Mouse (Mus musculus) CH12.LX (cell line): Measurements from ENCODE around the gene Gm20388. TPM values are rescaled to one million over a fixed set of nuclear protein-coding genes. Genes with fewer than 3 reads are reported as not detected.
"Not testable (repeated sequence)": the region's sequence is repeated elsewhere in the genome, so short reads cannot be mapped to it uniquely, and the experiment has no call there.

Experiments
- DNase-seq: peaks from one replicate; pipeline ENCODE4 v3.0.0-alpha.2; 2013; ENCODE audit errors: extremely low read depth
- H3K27ac ChIP-seq: 2 replicates; pipeline ENCODE4 v1.5.1; 2012; ENCODE audit warnings: low read depth, mild to moderate bottlenecking, control low read depth, moderate library complexity; ENCODE audit not compliant: insufficient read depth
- H3K27me3 ChIP-seq: replicated peaks from 2 replicates; pipeline ENCODE3; 2012; ENCODE audit warnings: inconsistent platforms
- H3K36me3 ChIP-seq, 2 experiments: replicated peaks in 1 of 2; 2 replicates each; pipeline versions ENCODE3 to v1.6.1; 2012; ENCODE audit warnings: inconsistent platforms in 1 of 2, low read length in 1 of 2, mild to moderate bottlenecking in 1 of 2, mixed read lengths in 1 of 2, moderate library complexity in 1 of 2; ENCODE audit not compliant: control insufficient read depth in 1 of 2, insufficient read depth in 1 of 2
- H3K4me1 ChIP-seq, 2 experiments: 2 replicates each; pipeline ENCODE4 v1.6.1; 2012; ENCODE audit warnings: inconsistent platforms in 1 of 2, moderate library complexity in 1 of 2; ENCODE audit not compliant: insufficient read depth in 2 of 2, control insufficient read depth in 1 of 2
- H3K4me2 ChIP-seq: 2 replicates; pipeline ENCODE4 v1.6.1; 2012; ENCODE audit warnings: low read depth, mild to moderate bottlenecking, control low read depth; ENCODE audit not compliant: poor library complexity, insufficient read depth, severe bottlenecking
- H3K4me3 ChIP-seq, 3 experiments: fragments of 150-350 bp in 1 of 3; sonication (generic) in 1 of 3; replicated peaks in 1 of 3; 2 replicates each; pipeline versions ENCODE3 to v1.5.1; 2011 to 2012; ENCODE audit warnings: low read depth in 2 of 3, low read length in 2 of 3, mild to moderate bottlenecking in 2 of 3, moderate library complexity in 2 of 3, control low read depth in 1 of 3, improper control_type of control experiment in 1 of 3, inconsistent platforms in 1 of 3, mixed read lengths in 1 of 3; ENCODE audit not compliant: poor library complexity in 1 of 3
- H3K79me2 ChIP-seq: replicated peaks from 2 replicates; pipeline ENCODE4 v1.6.1; 2012; ENCODE audit warnings: mild to moderate bottlenecking, moderate library complexity; ENCODE audit not compliant: control insufficient read depth, poor library complexity, insufficient read depth, severe bottlenecking; ENCODE audit errors: extremely low read depth
- H3K9ac ChIP-seq: 2 replicates; pipeline ENCODE4 v1.6.1; 2012; ENCODE audit warnings: low read depth, mild to moderate bottlenecking, control low read depth, moderate library complexity; ENCODE audit not compliant: insufficient read depth
- H3K9me3 ChIP-seq: replicated peaks from 2 replicates; pipeline ENCODE3; 2012; ENCODE audit warnings: low read length, inconsistent platforms, mixed read lengths
- CHD1 ChIP-seq: IDR thresholded peaks from 2 replicates; pipeline ENCODE4 v1.6.1; 2012; ENCODE audit warnings: low read depth, low read length, improper control_type of control experiment, inconsistent platforms
- EP300 ChIP-seq: IDR thresholded peaks from 2 replicates; pipeline ENCODE4 v1.6.1; 2011; ENCODE audit warnings: low read length, improper control_type of control experiment
- GABPA ChIP-seq: IDR thresholded peaks from 2 replicates; pipeline ENCODE4 v1.6.1; 2012; ENCODE audit warnings: low read depth, low read length, improper control_type of control experiment, inconsistent platforms; ENCODE audit not compliant: insufficient replicate concordance
- IRF4 ChIP-seq: IDR thresholded peaks from 2 replicates; pipeline ENCODE4 v1.6.1; 2014; ENCODE audit warnings: low read depth, mild to moderate bottlenecking, inconsistent platforms, low read length, improper control_type of control experiment
- JUN ChIP-seq: IDR thresholded peaks from 2 replicates; pipeline ENCODE4 v1.6.1; 2011; ENCODE audit warnings: low read depth, mild to moderate bottlenecking, low read length, improper control_type of control experiment, moderate library complexity; ENCODE audit not compliant: insufficient read depth
- MAFK ChIP-seq: IDR thresholded peaks from 2 replicates; pipeline ENCODE4 v1.6.1; 2011; ENCODE audit warnings: low read length, improper control_type of control experiment; ENCODE audit not compliant: insufficient replicate concordance
- MAX ChIP-seq: IDR thresholded peaks from 2 replicates; pipeline ENCODE4 v1.6.1; 2011; ENCODE audit warnings: low read length, improper control_type of control experiment
- MAZ ChIP-seq: IDR thresholded peaks from 2 replicates; pipeline ENCODE4 v1.6.1; 2012; ENCODE audit warnings: low read depth, mild to moderate bottlenecking, inconsistent platforms, low read length, improper control_type of control experiment, moderate library complexity
- MEF2A ChIP-seq: IDR thresholded peaks from 2 replicates; pipeline ENCODE4 v1.6.1; 2014; ENCODE audit warnings: low read depth, mild to moderate bottlenecking, inconsistent platforms, low read length, improper control_type of control experiment, borderline replicate concordance
- MXI1 ChIP-seq: IDR thresholded peaks from 2 replicates; pipeline ENCODE4 v1.6.1; 2011; ENCODE audit warnings: mild to moderate bottlenecking, low read depth, low read length, improper control_type of control experiment
- MYC ChIP-seq: IDR thresholded peaks from 2 replicates; pipeline ENCODE4 v1.6.1; 2011; ENCODE audit warnings: low read depth, mild to moderate bottlenecking, improper control_type of control experiment, low read length
- NELFE ChIP-seq: IDR thresholded peaks from 2 replicates; pipeline ENCODE4 v1.6.1; 2011; ENCODE audit warnings: low read depth, low read length, improper control_type of control experiment
- SIN3A ChIP-seq: IDR thresholded peaks from 2 replicates; pipeline ENCODE4 v1.6.1; 2012; ENCODE audit warnings: low read length, improper control_type of control experiment, inconsistent platforms
- SMC3 ChIP-seq: IDR thresholded peaks from 2 replicates; pipeline ENCODE4 v1.6.1; 2011; ENCODE audit warnings: low read depth, low read length, improper control_type of control experiment
- TBP ChIP-seq: conservative IDR thresholded peaks from 2 replicates; pipeline ENCODE4 v1.6.1; 2011; ENCODE audit warnings: low read depth, low read length, improper control_type of control experiment
- USF1 ChIP-seq: IDR thresholded peaks from 2 replicates; pipeline ENCODE4 v1.6.1; 2014; ENCODE audit warnings: low read depth, mild to moderate bottlenecking, inconsistent platforms, low read length, improper control_type of control experiment
- ZC3H11A ChIP-seq: IDR thresholded peaks from 2 replicates; pipeline ENCODE4 v1.6.1; 2012; ENCODE audit warnings: low read depth, mild to moderate bottlenecking, inconsistent platforms, low read length, improper control_type of control experiment
- ZKSCAN1 ChIP-seq: IDR thresholded peaks from 2 replicates; pipeline ENCODE4 v1.6.1; 2012; ENCODE audit warnings: low read depth, inconsistent platforms, low read length, improper control_type of control experiment, borderline replicate concordance
- dilution Hi-C: fragments of 300-500 bp; cut with MboI; formaldehyde crosslinking; loops from 2 replicates; pipeline ENCODE4 v1.14.3; 2020; ENCODE audit warnings: low sequenced_read_pairs; ENCODE audit not compliant: extremely low pct_unique_long_range_greater_than_20kb, extremely low pct_ligation_motif_present
- in situ Hi-C: fragments of 300-500 bp; cut with MboI; formaldehyde crosslinking; loops from 3 replicates; pipeline ENCODE4 v1.14.3; 2019; ENCODE audit warnings: low sequenced_read_pairs, low pct_ligation_motif_present, low pct_unique_long_range_greater_than_20kb, mixed read lengths
- polyA plus RNA-seq: library from polyadenylated mRNA; unstranded; fragments of >175 nt; gene quantifications from 2 replicates; pipeline ENCODE4 v1.2.1, GENCODE M21; 2012; ENCODE audit warnings: low read depth; ENCODE audit not compliant: insufficient read length
- total RNA-seq, 2 experiments: library from RNA; depleted of rRNA; stranded (reverse); fragments of 300-350 nt in 1 of 2; fragments of >200 nt in 1 of 2; gene quantifications; 2 replicates each; pipeline ENCODE4 v1.2.3; 2012 to 2014

Gm20388 gene
- total and polyA plus RNA-seq, 3 experiments = 14.8 to 26.3 (median 22.2) TPM

DNA sequence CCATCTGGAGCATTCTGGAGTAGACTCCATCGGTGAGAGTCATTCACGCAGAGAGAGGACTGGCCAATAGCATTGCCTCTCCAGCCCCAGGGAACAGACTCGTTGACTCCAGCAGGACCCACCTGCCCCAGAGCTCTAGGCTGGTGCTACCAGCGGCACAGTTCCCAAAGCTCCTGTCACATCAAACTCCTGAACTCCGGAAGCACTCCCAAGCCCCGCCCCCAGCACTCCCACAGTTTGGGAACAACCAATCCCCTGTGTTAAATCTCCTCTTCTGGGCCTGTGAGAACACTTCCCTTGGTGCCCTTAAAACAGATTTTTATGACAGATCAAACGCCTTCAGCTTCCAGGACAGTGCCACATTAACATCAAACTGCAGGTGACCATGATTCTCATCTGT lies 1532.7 kb downstream of the Gm20388 start:
- in situ Hi-C loops (no loop called here), dilution Hi-C loops (no loop called here)
- Histone ChIP-seq H3K9ac (no peak overlapping the region), H3K4me2 (no peak overlapping the region), H3K9me3 (no peaks in the 10 kb centered on the region), H3K27ac (no peak overlapping the region), H3K4me3 (no peak overlapping the region), H3K79me2 (no peaks in the 10 kb centered on the region), H3K4me1 (peaks cover 6 to 13% of the 10 kb centered on the region in 2 experiments), H3K36me3 (no peaks in the 10 kb centered on the region), H3K27me3 (peaks cover 65% of the 10 kb centered on the region)
- TF ChIP-seq CHD1 (no peak), IRF4 (no peak), ZC3H11A (no peak), MXI1 (no peak), MAFK (no peak), GABPA (no peak), ZKSCAN1 (no peak), SMC3 (no peak), EP300 (no peak), MEF2A (no peak), MAZ (no peak), TBP (no peak), NELFE (no peak), SIN3A (no peak), USF1 (no peak), MAX (no peak), MYC (no peak), JUN (no peak)
- no peak for DNase-seq

DNA sequence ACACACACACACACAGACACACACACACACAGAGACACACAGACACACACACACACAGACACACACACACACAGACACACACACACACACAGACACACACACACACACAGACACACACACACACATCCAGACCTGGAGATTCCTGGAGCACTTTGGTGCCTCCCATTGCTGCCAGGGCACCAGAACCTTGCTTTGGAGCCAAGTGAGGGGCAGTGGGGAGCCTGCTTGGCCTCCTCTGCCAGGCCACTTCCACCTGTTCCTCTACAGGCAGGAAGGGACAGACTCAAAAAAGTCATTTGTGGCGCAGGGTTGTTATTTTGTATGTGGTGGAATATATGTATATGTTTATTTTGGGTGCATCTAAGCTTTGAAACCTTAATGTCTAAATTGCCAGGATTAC lies 1533.9 kb downstream of the Gm20388 start:
- in situ Hi-C loops, H3K4me2 ChIP-seq, H3K9ac ChIP-seq, H3K36me3 ChIP-seq, H3K27ac ChIP-seq, DNase-seq, H3K9me3 ChIP-seq, dilution Hi-C loops, H3K4me3 ChIP-seq, H3K79me2 ChIP-seq: not testable (repeated sequence)
- Histone ChIP-seq H3K27me3 (peaks cover 68% of the 10 kb centered on the region), H3K4me1 (peaks cover 6 to 11% of the 10 kb centered on the region in 2 experiments)
